Mouse (Mus musculus): ENCODE results near the gene Nisch.

GRCm38 (mm10) chr14:31230442-31230841, 13.7 kb upstream of the Nisch start:
- TF ChIP-seq POLR2A (IDR thresholded peaks at IDR 0.05; ENCODE audit: low read depth, low read length) = no peak
- TF ChIP-seq CTCF (IDR thresholded peaks at IDR 0.05; ENCODE audit: borderline replicate concordance, insufficient read depth, low read length) = no peak
